Mouse (Mus musculus): ENCODE measurements at regions not wholly inside any gene's neighbourhood (a gene's known extent, or its start where the extent isn't known, plus 50 kb on each side); places are given as distances from the start of the nearest gene placed in this dataset.

DNA sequence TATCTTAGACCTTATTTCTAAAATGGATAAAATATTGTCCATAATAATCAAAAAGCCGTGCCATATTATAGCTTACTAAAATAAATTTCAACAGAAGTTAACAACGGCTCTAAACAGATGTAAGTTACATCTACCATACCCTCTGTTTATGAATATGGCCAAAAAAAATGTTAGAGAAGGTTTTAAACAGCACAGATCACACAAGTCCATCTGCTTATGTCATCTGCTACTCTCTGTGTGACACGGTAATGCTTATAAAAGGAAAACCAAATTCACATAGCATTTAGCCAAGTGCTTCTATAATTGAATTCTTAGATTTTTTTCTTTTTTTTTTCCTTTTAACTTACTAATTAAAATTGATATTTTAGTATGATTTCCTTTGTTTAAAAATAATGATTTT lies 123.0 kb upstream of the Gpc5 start:
- Histone ChIP-seq H3K9me3 (ENCODE audit: low read length) (no peaks in the 10 kb centered on the region), H3K9ac (replicated peaks) (no peak overlapping the region), H3K4me1 (ENCODE audit: insufficient read depth) (no peaks in the 10 kb centered on the region), H3K4me3 (ENCODE audit: low read depth, low read length) (no peak overlapping the region), H3K4me2 (ENCODE audit: low read depth, low read length) (no peak overlapping the region), H3K36me3 (replicated peaks; ENCODE audit: insufficient read depth, low read length) (no peaks in the 10 kb centered on the region), H3K27ac (ENCODE audit: low read depth) (no peak overlapping the region), H3K27me3 (ENCODE audit: insufficient read depth, low read length) (no peaks in the 10 kb centered on the region)
- 86% methylated on average over 3 of the region's 3 CpGs for WGBS (ENCODE audit: insufficient replicate concordance)
- TF ChIP-seq EP300 (IDR thresholded peaks at IDR 0.05; ENCODE audit: low read depth) (no peak), CTCF (IDR thresholded peaks at IDR 0.05; ENCODE audit: low read depth) (no peak)
- DNase-seq (no peak), ATAC-seq (no peak)

DNA sequence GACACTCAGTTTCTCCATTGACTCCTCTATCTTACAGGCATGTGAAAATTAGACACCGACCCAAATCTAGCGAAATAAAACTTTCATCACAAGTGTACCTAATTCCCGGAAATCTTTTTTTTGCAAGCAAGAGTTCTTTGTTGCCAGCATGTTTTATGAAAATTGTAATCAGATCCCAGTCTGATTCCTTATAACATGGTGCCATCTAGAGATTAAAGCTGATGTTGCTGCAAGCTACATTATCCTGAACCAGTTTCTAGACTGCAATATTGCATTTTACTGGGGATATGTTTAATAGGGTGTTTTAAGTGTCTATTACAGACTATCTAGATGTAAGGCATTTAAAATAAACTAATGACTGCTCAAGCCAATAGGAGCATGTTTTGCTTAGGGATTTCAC lies 110.9 kb upstream of the Gpc5 start:
- no peak overlapping the region for H3K9ac ChIP-seq (replicated peaks)
- no peaks in the 10 kb centered on the region for H3K4me1 ChIP-seq (ENCODE audit: insufficient read depth)
- ATAC-seq = no peak
- no peak overlapping the region for H3K4me2 ChIP-seq (ENCODE audit: low read depth, low read length)
- no peaks in the 10 kb centered on the region for H3K27me3 ChIP-seq (ENCODE audit: insufficient read depth, low read length)
- peak; percentile 28; the same call in 1 of the 2 replicates for TF ChIP-seq CTCF (IDR thresholded peaks at IDR 0.05; ENCODE audit: low read depth)
- TF ChIP-seq EP300 (IDR thresholded peaks at IDR 0.05; ENCODE audit: low read depth) = no peak
- H3K9me3 ChIP-seq (ENCODE audit: low read length) = no peaks in the 10 kb centered on the region
- no peak overlapping the region for H3K4me3 ChIP-seq (ENCODE audit: low read depth, low read length)
- no peak for DNase-seq
- no peaks in the 10 kb centered on the region for H3K36me3 ChIP-seq (replicated peaks; ENCODE audit: insufficient read depth, low read length)
- H3K27ac ChIP-seq (ENCODE audit: low read depth) = no peak overlapping the region
- WGBS (ENCODE audit: insufficient replicate concordance) = 77% methylated on average over 3 of the region's 3 CpGs

DNA sequence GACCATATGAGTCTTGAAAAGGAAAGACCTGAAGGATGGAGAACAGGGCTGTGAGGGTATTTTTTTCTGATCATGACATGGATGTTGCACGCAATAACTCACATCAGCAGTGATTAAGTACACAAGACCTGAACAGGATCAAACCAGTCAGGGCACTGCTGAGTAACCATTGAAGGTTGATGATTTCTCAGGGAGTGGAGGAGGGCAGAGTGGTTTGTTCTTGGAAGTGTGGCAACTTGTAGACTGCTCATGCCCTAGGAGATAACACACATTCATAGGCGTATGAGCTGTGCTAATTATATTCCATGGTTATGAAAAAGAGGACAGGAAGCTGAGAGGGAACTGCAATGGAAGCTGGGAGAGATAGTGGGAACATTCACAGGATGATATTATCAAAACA lies 88.8 kb upstream of the Gpc5 start:
- H3K4me2 ChIP-seq (ENCODE audit: low read depth, low read length) = no peak overlapping the region
- H3K4me1 ChIP-seq (ENCODE audit: insufficient read depth) = peaks cover 5% of the 10 kb centered on the region
- no peak overlapping the region for H3K4me3 ChIP-seq (ENCODE audit: low read depth, low read length)
- H3K36me3 ChIP-seq (replicated peaks; ENCODE audit: insufficient read depth, low read length) = no peaks in the 10 kb centered on the region
- DNase-seq (no peak), ATAC-seq (no peak)
- 68% methylated on average over 2 of the region's 2 CpGs for WGBS (ENCODE audit: insufficient replicate concordance)
- no peak overlapping the region for H3K27ac ChIP-seq (ENCODE audit: low read depth)
- TF ChIP-seq EP300 (IDR thresholded peaks at IDR 0.05; ENCODE audit: low read depth) (no peak), CTCF (IDR thresholded peaks at IDR 0.05; ENCODE audit: low read depth) (no peak)
- no peak overlapping the region for H3K9ac ChIP-seq (replicated peaks)
- H3K27me3 ChIP-seq (ENCODE audit: insufficient read depth, low read length) = no peaks in the 10 kb centered on the region
- H3K9me3 ChIP-seq (ENCODE audit: low read length) = no peaks in the 10 kb centered on the region

DNA sequence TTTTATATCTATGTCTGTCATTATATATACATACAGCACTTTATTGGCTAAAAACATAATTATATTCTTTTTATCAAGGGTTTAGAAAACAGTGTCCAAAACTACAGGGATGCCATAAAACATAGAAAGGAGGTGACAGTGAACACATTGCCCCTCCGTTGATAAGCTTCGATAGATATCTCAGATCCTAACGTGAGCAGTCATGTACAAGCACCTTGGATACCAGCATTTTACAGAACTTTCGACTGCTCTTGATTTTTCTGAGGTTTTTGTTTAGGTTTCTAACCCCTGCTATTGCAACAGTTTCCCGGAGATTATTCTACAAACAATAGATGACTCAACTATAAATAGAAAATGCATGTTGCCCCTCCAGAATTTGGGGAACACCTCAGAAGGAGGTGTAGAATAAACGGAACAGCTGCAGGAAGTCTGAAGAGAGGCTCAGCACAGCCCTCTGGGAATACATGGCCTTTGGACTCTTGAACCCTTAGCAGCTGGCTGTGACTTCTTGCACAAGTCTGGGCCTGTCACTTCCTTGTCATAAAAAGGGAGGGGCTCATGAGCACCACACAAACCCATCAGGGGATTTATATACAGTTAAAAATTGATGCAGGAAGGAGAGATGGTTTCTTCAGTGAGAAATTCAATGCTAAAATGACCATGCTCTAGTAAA lies 87.1 kb upstream of the Gpc5 start:
- ATAC-seq (peak; percentile 72), DNase-seq (peak; percentile 15)
- H3K36me3 ChIP-seq (replicated peaks; ENCODE audit: insufficient read depth, low read length) = no peaks in the 10 kb centered on the region
- no peak overlapping the region for H3K4me3 ChIP-seq (ENCODE audit: low read depth, low read length)
- TF ChIP-seq EP300 (IDR thresholded peaks at IDR 0.05; ENCODE audit: low read depth) (no peak), CTCF (IDR thresholded peaks at IDR 0.05; ENCODE audit: low read depth) (no peak)
- H3K9ac ChIP-seq (replicated peaks) = no peak overlapping the region
- no peak overlapping the region for H3K27ac ChIP-seq (ENCODE audit: low read depth)
- H3K9me3 ChIP-seq (ENCODE audit: low read length) = no peaks in the 10 kb centered on the region
- peaks cover 5% of the 10 kb centered on the region for H3K4me1 ChIP-seq (ENCODE audit: insufficient read depth)
- H3K27me3 ChIP-seq (ENCODE audit: insufficient read depth, low read length) = no peaks in the 10 kb centered on the region
- 37% methylated on average over 6 of the region's 6 CpGs for WGBS (ENCODE audit: insufficient replicate concordance)
- H3K4me2 ChIP-seq (ENCODE audit: low read depth, low read length) = no peak overlapping the region

DNA sequence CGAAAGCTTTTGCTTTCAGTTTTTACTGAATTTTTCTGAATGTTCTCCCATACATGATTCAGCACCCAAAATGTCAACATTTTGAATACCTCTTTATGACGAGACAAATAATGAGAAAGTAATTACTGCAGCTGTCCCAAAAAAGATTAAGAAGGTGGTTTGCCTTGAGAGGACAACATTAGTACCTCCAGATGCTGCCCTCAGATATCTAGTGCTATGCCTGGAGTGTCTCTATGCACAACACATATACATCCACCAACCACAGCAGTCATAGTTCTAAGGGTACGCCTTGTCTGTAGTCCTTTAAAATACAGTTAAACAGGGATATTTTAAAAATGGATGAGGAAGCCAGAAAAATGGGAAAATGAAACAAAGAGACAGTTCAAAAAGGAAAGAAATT lies 81.1 kb upstream of the Gpc5 start:
- TF ChIP-seq CTCF (IDR thresholded peaks at IDR 0.05; ENCODE audit: low read depth) (no peak), EP300 (IDR thresholded peaks at IDR 0.05; ENCODE audit: low read depth) (no peak)
- no peak for DNase-seq
- no peaks in the 10 kb centered on the region for H3K36me3 ChIP-seq (replicated peaks; ENCODE audit: insufficient read depth, low read length)
- H3K4me1 ChIP-seq (ENCODE audit: insufficient read depth) = no peaks in the 10 kb centered on the region
- H3K9me3 ChIP-seq (ENCODE audit: low read length) = no peaks in the 10 kb centered on the region
- H3K4me3 ChIP-seq (ENCODE audit: low read depth, low read length) = no peak overlapping the region
- WGBS (ENCODE audit: insufficient replicate concordance) = 71% methylated on average over 3 of the region's 3 CpGs
- H3K27ac ChIP-seq (ENCODE audit: low read depth) = no peak overlapping the region
- H3K27me3 ChIP-seq (ENCODE audit: insufficient read depth, low read length) = no peaks in the 10 kb centered on the region
- no peak overlapping the region for H3K9ac ChIP-seq (replicated peaks)
- H3K4me2 ChIP-seq (ENCODE audit: low read depth, low read length) = no peak overlapping the region
- ATAC-seq = no peak

DNA sequence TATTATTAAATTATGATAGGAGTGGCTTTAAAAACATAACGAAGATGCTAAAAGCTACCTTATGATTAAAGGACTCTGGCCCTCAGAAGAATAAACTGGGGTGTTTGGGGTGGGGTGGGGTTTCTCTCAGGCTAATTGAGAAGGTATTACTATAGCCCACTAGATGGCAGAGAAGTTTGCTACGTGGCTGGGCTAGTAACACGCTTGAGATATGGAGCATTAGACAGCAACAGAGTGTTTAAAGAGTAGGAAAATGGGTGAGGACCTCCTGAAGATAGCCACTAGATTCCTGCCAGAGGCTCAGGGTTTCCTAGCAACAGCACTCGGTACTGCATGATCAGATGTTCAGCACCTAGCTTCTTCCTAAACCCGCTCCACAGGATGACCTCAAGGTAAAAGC lies 76.7 kb upstream of the Gpc5 start:
- ATAC-seq (no peak), DNase-seq (no peak)
- Histone ChIP-seq H3K9ac (replicated peaks) (no peak overlapping the region), H3K27ac (ENCODE audit: low read depth) (no peak overlapping the region), H3K4me3 (ENCODE audit: low read depth, low read length) (no peak overlapping the region), H3K27me3 (ENCODE audit: insufficient read depth, low read length) (no peaks in the 10 kb centered on the region), H3K4me1 (ENCODE audit: insufficient read depth) (no peaks in the 10 kb centered on the region), H3K4me2 (ENCODE audit: low read depth, low read length) (no peak overlapping the region), H3K36me3 (replicated peaks; ENCODE audit: insufficient read depth, low read length) (no peaks in the 10 kb centered on the region), H3K9me3 (ENCODE audit: low read length) (no peaks in the 10 kb centered on the region)
- TF ChIP-seq EP300 (IDR thresholded peaks at IDR 0.05; ENCODE audit: low read depth) (no peak), CTCF (IDR thresholded peaks at IDR 0.05; ENCODE audit: low read depth) (no peak)
- WGBS (ENCODE audit: insufficient replicate concordance) = 43% methylated on average over 5 of the region's 5 CpGs

All from liver, postnatal 0 days (tissue).